Mouse (Mus musculus) olfactory bulb, adult 2 months (tissue): ENCODE results near the gene Kyat1.

ENCODE experiments used
- CTCF ChIP-seq: fragments of 200-500 bp; IDR thresholded peaks from 2 replicates; pipeline ENCODE4 v1.5.1; 2012; ENCODE audit warnings: low read depth, mild to moderate bottlenecking, low read length, moderate library complexity; ENCODE audit not compliant: insufficient read depth
- POLR2A ChIP-seq: fragments of 200-500 bp; IDR thresholded peaks from 2 replicates; pipeline ENCODE4 v1.6.1; 2012; ENCODE audit warnings: mild to moderate bottlenecking, low read depth, low read length, moderate library complexity; ENCODE audit not compliant: insufficient read depth

DNA sequence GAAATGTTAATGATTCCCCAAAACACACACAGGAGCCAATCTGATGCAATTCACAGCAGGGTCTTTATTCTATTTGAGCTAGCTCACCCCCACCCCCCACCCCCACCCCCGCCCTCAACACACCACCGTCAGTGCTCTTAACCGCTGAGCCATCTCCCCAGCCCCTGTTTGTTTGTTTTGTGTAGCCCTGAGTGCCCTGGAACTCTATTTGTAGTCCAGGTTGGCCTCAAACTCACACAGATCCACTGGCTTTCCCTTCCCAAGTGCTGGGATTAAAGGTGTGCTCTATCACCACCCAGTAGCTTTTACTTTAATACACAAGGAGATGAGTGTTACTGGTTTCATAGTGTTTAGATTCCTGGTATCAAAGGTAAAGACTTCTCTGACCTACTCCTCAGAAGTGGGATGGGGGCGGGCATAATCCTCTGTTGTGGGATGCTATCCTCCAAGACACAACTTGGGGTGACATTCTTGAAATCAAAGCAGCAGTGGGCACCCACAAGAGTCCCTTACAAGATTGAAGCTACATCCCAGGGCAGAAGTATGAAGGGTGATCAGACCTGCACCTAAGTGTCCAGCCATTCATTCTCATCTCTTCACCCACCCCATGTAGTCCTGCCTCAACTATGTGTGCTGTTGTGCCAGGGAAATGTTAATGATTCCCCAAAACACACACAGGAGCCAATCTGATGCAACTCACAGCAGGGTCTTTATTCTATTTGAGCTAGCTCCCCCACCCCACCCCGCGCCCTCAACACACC, 5.9 kb upstream of the Kyat1 start:
- TF ChIP-seq CTCF = no peak
- no peak for TF ChIP-seq POLR2A
